Mouse (Mus musculus) hindbrain, embryonic 11.5 days (tissue): ENCODE data around the gene Arrb2. TPM values are rescaled to one million over a fixed set of nuclear protein-coding genes. Genes with fewer than 3 reads are reported as not detected.

Experiments used
- ATAC-seq: fragments of 200-750 bp; cut with Nextera tagmentation; 2 replicates; pipeline ENCODE4 v1.8.0; 2017; ENCODE audit warnings: mild to moderate bottlenecking, moderate TSS enrichment, moderate library complexity; ENCODE audit not compliant: low FRiP score
- DNase-seq: peaks from one replicate; pipeline ENCODE4 v3.0.0-alpha.2; 2015; ENCODE audit warnings: low spot score
- H3K27ac ChIP-seq: fragments of 300-500 bp; sonication (generic); 2 replicates; pipeline ENCODE4 v1.5.1; 2014; ENCODE audit warnings: mild to moderate bottlenecking, low read depth, low read length
- H3K27me3 ChIP-seq: fragments of 300-500 bp; sonication (generic); 2 replicates; pipeline ENCODE4 v1.6.1; 2014; ENCODE audit warnings: mild to moderate bottlenecking, low read length, moderate library complexity, mixed read lengths; ENCODE audit not compliant: control insufficient read depth, insufficient read depth
- H3K36me3 ChIP-seq: fragments of 300-500 bp; sonication (generic); 2 replicates; pipeline ENCODE4 v1.6.1; 2014; ENCODE audit warnings: mild to moderate bottlenecking, low read length, moderate library complexity, mixed read lengths; ENCODE audit not compliant: control insufficient read depth, insufficient read depth
- H3K4me1 ChIP-seq: fragments of 300-500 bp; sonication (generic); replicated peaks from 2 replicates; pipeline ENCODE4 v1.6.1; 2014; ENCODE audit warnings: low read length, mixed read lengths; ENCODE audit not compliant: control insufficient read depth, insufficient read depth
- H3K4me2 ChIP-seq: fragments of 300-500 bp; sonication (generic); replicated peaks from 2 replicates; pipeline ENCODE4 v1.6.1; 2014; ENCODE audit warnings: mild to moderate bottlenecking, low read depth, low read length
- H3K4me3 ChIP-seq: fragments of 300-500 bp; sonication (generic); 2 replicates; pipeline ENCODE4 v1.5.1; 2014; ENCODE audit warnings: low read depth, low read length
- H3K9ac ChIP-seq: fragments of 300-500 bp; sonication (generic); 2 replicates; pipeline ENCODE4 v1.6.1; 2014; ENCODE audit warnings: low read depth, low read length
- H3K9me3 ChIP-seq: fragments of 300-500 bp; sonication (generic); 2 replicates; pipeline ENCODE4 v1.6.1; 2016; ENCODE audit warnings: low read length; ENCODE audit not compliant: control insufficient read depth
- WGBS: fragments of 180-500 bp; shearing (Covaris S2); extraction: QIAGEN DNeasy Blood & Tissue Kit; methylation state at CpG from one replicate; pipeline ENCODE4 v1.1.7; 2014; 5-methylcytosine and 5-hydroxymethylcytosine counted together
- polyA plus RNA-seq: library from polyadenylated mRNA; unstranded; fragments of >200 nt; fragmentation: Nextera tagmentation; extraction: Ambion mirVana; gene quantifications from 2 replicates; pipeline ENCODE4 v1.2.1, GENCODE M21; 2014

Arrb2 gene
- 27.8 and 38.1 TPM in 2 replicates for polyA plus RNA-seq

DNA sequence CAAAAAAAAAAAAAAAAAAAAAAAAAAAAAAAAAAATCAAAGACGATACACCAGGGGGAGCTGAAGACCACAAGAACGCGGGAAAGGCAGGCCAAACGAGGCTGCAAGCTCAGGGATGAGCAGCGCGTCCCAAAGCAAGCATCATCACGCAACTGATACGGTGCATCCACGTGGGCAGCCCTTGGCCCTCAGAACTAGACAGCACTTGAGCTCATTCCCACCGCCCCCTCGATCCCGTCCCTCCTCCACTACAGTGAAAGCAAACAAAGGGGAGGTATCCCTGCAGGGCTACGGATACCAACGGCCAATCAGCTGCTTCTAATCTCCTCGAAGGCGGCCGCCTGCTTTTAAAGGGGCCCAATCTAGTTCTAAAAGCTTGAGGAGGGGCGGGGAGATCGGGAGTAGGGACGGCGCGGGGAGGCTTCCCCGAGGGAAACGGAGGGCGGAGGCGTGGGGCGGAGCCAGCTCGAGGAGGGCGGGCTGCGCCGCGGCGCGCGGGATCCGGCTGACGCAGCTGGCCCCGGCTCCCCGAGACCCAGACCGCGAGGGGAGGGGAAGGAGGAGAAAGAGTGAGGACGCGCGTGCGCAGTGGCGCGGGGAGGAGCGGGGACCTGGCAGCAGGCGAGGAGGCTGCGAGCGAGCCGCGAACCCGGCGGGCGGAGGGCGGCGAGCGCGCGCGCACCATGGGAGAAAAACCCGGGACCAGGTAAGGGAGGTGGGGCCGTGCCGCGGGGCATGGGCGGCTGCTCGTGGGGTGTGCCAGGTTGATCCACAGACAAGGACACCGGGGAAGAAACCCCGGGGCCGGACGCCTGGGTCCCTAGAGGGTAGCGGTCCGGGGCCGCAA is at the start of gene Arrb2:
Gene Arrb2, plus strand, starts transcription at position 588 of the 847 bp plus-strand sequence.
- peak within 1 kb of the TSS; percentile 79 for H3K27ac ChIP-seq
- no peaks in the 10 kb centered on the region for H3K9me3 ChIP-seq
- H3K36me3 ChIP-seq = no peaks in the 10 kb centered on the region
- ATAC-seq (peak; percentile 93), DNase-seq (peak; percentile 99)
- peak within 1 kb of the TSS; percentile 88 for H3K4me3 ChIP-seq
- H3K4me2 ChIP-seq = peak within 1 kb of the TSS; percentile 70
- H3K9ac ChIP-seq = peak within 1 kb of the TSS; percentile 81
- no peaks in the 10 kb centered on the region for H3K27me3 ChIP-seq
- WGBS = under 1% methylated on average over 74 of the region's 75 CpGs
- H3K4me1 ChIP-seq = 0 out of 2 replicates have a peak, but pooled peaks cover 4% of the 10 kb centered on the region

DNA sequence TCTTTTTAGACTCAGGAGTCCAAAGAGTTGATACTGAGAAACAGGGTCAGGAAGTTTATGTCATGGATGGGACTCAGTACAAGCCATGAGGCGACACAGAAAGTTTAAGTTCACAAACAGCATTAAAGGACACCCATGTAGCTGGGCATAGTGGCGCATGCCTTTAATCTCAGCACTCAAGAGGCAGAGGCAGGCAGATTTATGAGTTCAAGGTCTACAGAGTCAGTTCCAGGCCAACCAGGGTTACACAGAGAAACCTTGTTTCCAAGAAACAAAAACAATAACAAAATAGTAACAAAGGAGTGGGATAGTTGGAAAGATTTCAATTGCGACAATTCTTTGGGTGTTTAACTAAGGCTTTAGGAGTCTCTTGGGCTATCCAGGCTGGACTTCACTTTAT is 48.3 kb upstream of the Arrb2 start:
- H3K36me3 ChIP-seq = no peaks in the 10 kb centered on the region
- H3K4me3 ChIP-seq = no peak overlapping the region
- H3K4me1 ChIP-seq = no peaks in the 10 kb centered on the region
- no peak for ATAC-seq
- no peak overlapping the region for H3K27ac ChIP-seq
- H3K27me3 ChIP-seq = no peaks in the 10 kb centered on the region
- H3K9ac ChIP-seq = no peak overlapping the region
- 91% methylated on average over 3 of the region's 3 CpGs for WGBS
- no peak overlapping the region for H3K4me2 ChIP-seq
- no peak for DNase-seq
- no peaks in the 10 kb centered on the region for H3K9me3 ChIP-seq

DNA sequence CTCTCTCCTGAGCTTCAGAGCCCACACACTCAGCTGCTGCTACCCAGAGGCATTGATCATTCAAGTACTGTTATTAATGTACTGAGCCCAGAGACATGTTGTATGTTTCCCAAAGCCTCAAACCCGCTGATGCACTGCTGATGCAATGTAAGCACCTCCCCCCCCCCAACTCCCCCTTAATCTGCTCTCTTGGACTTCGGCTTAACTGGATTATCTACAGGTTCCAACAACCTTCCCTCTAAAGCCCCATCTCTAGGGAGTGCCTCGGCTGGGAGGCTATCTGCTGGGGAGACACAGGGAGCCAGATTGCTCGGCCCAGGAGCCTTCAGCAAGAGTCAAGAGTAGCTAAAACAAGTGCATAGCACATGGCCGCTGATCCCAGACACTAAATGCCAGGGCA is 45.0 kb upstream of the Arrb2 start:
- Histone ChIP-seq H3K4me1 (no peaks in the 10 kb centered on the region), H3K4me2 (no peak overlapping the region), H3K9ac (no peak overlapping the region), H3K4me3 (no peak overlapping the region), H3K9me3 (no peaks in the 10 kb centered on the region), H3K36me3 (no peaks in the 10 kb centered on the region; the same call in 1 of the 2 replicates), H3K27ac (no peak overlapping the region), H3K27me3 (no peaks in the 10 kb centered on the region)
- 84% methylated on average over 5 of the region's 5 CpGs for WGBS
- no peak for DNase-seq
- no peak for ATAC-seq

DNA sequence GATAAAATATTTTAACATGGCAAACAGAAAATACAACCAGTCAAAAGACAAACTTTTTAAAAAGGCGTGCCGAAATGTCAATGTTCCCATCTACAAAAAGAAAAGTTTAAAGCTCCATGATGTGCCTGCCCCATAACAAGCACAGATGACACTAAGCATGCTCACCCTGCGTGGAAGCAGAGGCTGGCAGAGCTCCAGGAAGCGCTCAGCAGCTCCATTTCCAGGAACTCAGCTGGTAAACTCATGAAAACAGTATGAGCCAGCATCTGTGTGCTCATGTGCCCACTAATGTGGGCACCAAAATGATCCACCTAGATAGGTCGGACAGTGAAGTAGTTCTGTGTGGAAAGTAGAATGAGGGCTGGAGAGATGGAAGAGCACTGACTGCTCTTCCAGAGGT is 43.0 kb upstream of the Arrb2 start:
- H3K9ac ChIP-seq = no peak overlapping the region
- no peak overlapping the region for H3K4me3 ChIP-seq
- WGBS = 91% methylated on average over 5 of the region's 5 CpGs
- H3K27ac ChIP-seq = no peak overlapping the region
- no peaks in the 10 kb centered on the region for H3K9me3 ChIP-seq
- ATAC-seq (no peak), DNase-seq (no peak)
- no peak overlapping the region for H3K4me2 ChIP-seq
- H3K27me3 ChIP-seq = no peaks in the 10 kb centered on the region
- H3K4me1 ChIP-seq = no peaks in the 10 kb centered on the region
- peaks cover 5% of the 10 kb centered on the region for H3K36me3 ChIP-seq

DNA sequence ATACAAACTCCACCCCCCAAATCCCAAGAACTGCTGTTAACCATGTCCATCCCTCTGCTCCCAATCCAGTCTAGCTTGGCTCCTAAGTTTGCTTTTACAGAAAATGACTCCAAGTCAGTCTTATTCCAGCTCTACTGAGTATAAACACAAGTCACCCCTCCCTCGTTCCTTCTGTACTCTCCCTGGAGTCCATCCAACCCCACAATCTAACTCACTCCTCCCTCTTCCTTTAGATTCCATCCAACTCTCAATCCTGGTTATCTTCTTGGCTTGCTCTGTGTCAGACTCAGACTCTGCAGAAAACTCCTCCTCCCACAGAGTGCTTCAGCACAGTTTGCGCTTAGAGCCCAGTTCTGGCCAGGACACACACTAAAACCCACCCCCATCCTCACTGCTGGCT is 28.8 kb upstream of the Arrb2 start:
- Histone ChIP-seq H3K9ac (no peak overlapping the region), H3K9me3 (no peaks in the 10 kb centered on the region), H3K4me2 (no peak overlapping the region), H3K27ac (no peak overlapping the region), H3K27me3 (no peaks in the 10 kb centered on the region), H3K4me1 (no peaks in the 10 kb centered on the region; the same call in 1 of the 2 replicates), H3K36me3 (no peaks in the 10 kb centered on the region; the same call in 1 of the 2 replicates), H3K4me3 (no peak overlapping the region)
- ATAC-seq (no peak), DNase-seq (no peak)
- WGBS = 91% methylated on average over 2 of the region's 2 CpGs

DNA sequence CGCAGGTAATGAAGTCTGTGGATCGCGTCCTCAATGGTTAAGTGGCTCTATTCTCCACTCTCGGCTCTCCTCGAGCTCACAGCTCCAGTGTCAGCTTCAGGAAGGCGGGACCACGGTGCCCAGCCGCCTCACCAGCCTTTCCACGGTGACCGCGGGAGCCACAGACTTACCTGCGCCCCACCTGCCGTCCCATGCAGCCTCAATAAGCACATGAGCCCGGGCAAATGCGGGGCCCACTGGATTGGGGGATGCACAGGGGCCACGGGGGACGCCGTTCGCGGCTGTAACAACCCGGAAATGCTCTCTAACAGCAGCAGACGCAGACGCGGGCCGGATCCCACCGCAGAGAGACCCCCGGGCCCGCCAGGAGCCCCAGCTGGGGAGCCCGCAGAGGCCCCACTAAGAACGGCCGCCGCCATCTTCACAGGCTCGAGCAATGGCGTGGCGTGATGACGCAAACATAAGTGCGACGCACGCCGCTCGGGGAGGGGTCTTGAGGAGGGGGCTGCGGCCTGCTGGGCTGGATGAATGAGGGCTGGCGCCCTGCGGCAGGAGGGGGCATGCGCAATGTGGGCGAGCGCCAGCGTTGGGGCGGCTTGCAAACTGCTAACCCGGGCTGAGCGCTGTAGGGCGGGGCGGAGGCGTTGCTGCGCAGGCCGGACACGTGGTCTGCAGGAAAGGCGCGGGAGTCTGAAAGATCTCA is 22.7 kb upstream of the Arrb2 start, which contains the start of gene Pelp1:
Gene Pelp1, minus strand, starts transcription at position 438 of the 703 bp plus-strand sequence.
- H3K9me3 ChIP-seq = no peaks in the 10 kb centered on the region
- ATAC-seq = peak; percentile 98

DNA sequence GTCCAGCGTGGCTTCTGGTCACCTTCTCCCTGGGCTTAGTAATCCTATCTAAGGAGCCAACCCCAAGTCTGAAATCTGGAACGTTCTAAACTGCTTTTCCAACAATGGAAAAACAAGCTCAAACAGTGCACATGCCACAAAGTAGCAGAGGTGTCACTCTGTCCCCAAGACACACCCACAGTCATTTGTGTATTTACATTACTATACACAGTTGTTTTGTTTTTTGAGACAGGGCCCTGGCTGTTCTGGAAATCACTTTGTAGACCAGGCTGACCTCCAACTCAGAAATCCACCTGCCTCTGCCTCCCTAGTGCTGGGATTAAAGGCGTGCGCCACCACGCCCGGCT is 22.2 kb upstream of the Arrb2 start:
- Histone ChIP-seq H3K4me3 (peak overlapping the region; percentile 99), H3K36me3 (no peaks in the 10 kb centered on the region), H3K4me2 (peak overlapping the region; percentile 83), H3K27me3 (no peaks in the 10 kb centered on the region), H3K4me1 (no peaks in the 10 kb centered on the region; the same call in 1 of the 2 replicates), H3K27ac (no peak overlapping the region), H3K9ac (no peak overlapping the region), H3K9me3 (no peaks in the 10 kb centered on the region)
- DNase-seq (no peak), ATAC-seq (no peak; the same call in 1 of the 2 replicates)
- 64% methylated on average over 6 of the region's 6 CpGs for WGBS

More for the DNA sequence above, 22.7 kb upstream of the Arrb2 start, which contains the start of gene Pelp1:
- Histone ChIP-seq H3K36me3 (no peaks in the 10 kb centered on the region), H3K4me2 (peak within 1 kb of the TSS; percentile 83), H3K4me3 (peak within 1 kb of the TSS; percentile 99), H3K27me3 (no peaks in the 10 kb centered on the region), H3K4me1 (no peaks in the 10 kb centered on the region; the same call in 1 of the 2 replicates), H3K9ac (peak within 1 kb of the TSS; percentile 99), H3K27ac (peak within 1 kb of the TSS; percentile 36; the same call in 1 of the 2 replicates)
- under 1% methylated on average over 59 of the region's 59 CpGs for WGBS
- DNase-seq = peak; percentile 99

DNA sequence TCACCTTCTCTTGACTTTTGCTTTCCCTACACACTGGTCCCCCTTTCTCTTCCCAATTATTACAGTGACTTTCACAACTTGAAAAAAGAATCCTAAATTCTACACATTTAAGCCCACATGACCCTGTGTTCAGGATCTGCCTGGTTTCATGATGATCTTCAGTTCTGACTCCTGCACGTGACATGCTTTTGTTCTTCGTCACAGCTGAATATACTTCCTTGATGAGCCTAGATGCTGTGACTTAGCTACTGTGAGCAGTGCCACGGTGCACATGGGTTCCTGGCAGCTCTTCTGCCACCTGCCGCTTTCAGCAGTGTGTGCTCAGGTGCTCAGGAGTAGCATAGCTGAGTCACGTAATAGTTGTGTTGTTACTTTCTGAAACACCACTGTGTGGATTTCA is 19.8 kb upstream of the Arrb2 start:
- Histone ChIP-seq H3K27ac (no peak overlapping the region), H3K27me3 (no peaks in the 10 kb centered on the region), H3K36me3 (no peaks in the 10 kb centered on the region), H3K4me2 (no peak overlapping the region), H3K4me3 (no peak overlapping the region), H3K9ac (no peak overlapping the region), H3K9me3 (no peaks in the 10 kb centered on the region), H3K4me1 (no peaks in the 10 kb centered on the region; the same call in 1 of the 2 replicates)
- no peak for ATAC-seq
- WGBS = 79% methylated on average over 5 of the region's 5 CpGs
- DNase-seq = no peak
